In genomic region chr17:28061472-28061871, GRCm38 (mm10) we compare ENCODE assay signal across 8 mouse cellular contexts. TPM values are rescaled to one million over a fixed set of nuclear protein-coding genes. Genes with fewer than 3 reads are reported as not detected.
DNase-seq lines count a peak whose midpoint lies in the region; ATAC-seq and TF ChIP-seq lines count a peak whose summit lies in the region.

No protein-coding gene starts in this region.

- WGBS in thymus, adult 2 months = 92% methylated on average over 7 of the region's 7 CpGs
- 55% methylated on average over 7 of the region's 7 CpGs for WGBS in forebrain, embryonic 15.5 days
- WGBS in lung, embryonic 14.5 days = 49% methylated on average over 7 of the region's 7 CpGs

- no peaks in the 10 kb centered on the region for H3K9me3 ChIP-seq in forebrain, embryonic 15.5 days
- H3K9me3 ChIP-seq in lung, embryonic 14.5 days (ENCODE audit: low read depth, low read length) = no peaks in the 10 kb centered on the region

- H3K27me3 ChIP-seq in thymus, adult 2 months (ENCODE audit: control insufficient read depth, insufficient read depth, low read length) = no peaks in the 10 kb centered on the region
- no peaks in the 10 kb centered on the region for H3K27me3 ChIP-seq in forebrain, embryonic 15.5 days
- H3K27me3 ChIP-seq in lung, embryonic 14.5 days (ENCODE audit: insufficient read depth, low read length) = no peaks in the 10 kb centered on the region
- no peaks in the 10 kb centered on the region for H3K27me3 ChIP-seq in splenic B cell, adult 2 months (ENCODE audit: control insufficient read depth, insufficient read depth, low read length, poor library complexity, severe bottlenecking)

- H3K4me2 ChIP-seq in forebrain, embryonic 15.5 days (replicated peaks) = no peak overlapping the region
- no peak overlapping the region for H3K4me2 ChIP-seq in lung, embryonic 14.5 days

- H3K4me3 ChIP-seq in thymus, adult 2 months (ENCODE audit: control insufficient read depth, insufficient read depth, low read length) = no peak overlapping the region
- no peak overlapping the region for H3K4me3 ChIP-seq in forebrain, embryonic 15.5 days
- H3K4me3 ChIP-seq in lung, embryonic 14.5 days (ENCODE audit: low read depth, low read length) = no peak overlapping the region

- H3K27ac ChIP-seq in thymus, adult 2 months (ENCODE audit: control insufficient read depth, insufficient read depth, low read length) = no peak overlapping the region
- no peak overlapping the region for H3K27ac ChIP-seq in forebrain, embryonic 15.5 days (replicated peaks)
- H3K27ac ChIP-seq in lung, embryonic 14.5 days (ENCODE audit: low read depth) = no peak overlapping the region

- H3K36me3 ChIP-seq in thymus, adult 2 months (ENCODE audit: control insufficient read depth, insufficient read depth, low read length) = peaks cover 10% of the 10 kb centered on the region
- H3K36me3 ChIP-seq in forebrain, embryonic 15.5 days = peaks cover 19% of the 10 kb centered on the region
- peaks cover 53% of the 10 kb centered on the region for H3K36me3 ChIP-seq in lung, embryonic 14.5 days (ENCODE audit: insufficient read depth)
- no peaks in the 10 kb centered on the region for H3K36me3 ChIP-seq in splenic B cell, adult 2 months (ENCODE audit: control insufficient read depth, insufficient read depth, low read length, poor library complexity, severe bottlenecking)

- no peak for TF ChIP-seq POLR2A in thymus, adult 2 months (IDR thresholded peaks at IDR 0.05; ENCODE audit: control insufficient read depth, extremely low read depth, insufficient read depth, low read length, poor library complexity)

- 0 out of 2 replicates have a peak, but pooled peaks have one; percentile 63 for ATAC-seq in forebrain, embryonic 15.5 days (replicated peaks)
- no peak for ATAC-seq in lung, embryonic 14.5 days (ENCODE audit: insufficient read depth)

- no peaks in the 10 kb centered on the region for H3K4me1 ChIP-seq in thymus, adult 2 months (replicated peaks; ENCODE audit: control insufficient read depth, insufficient read depth, low read length)
- H3K4me1 ChIP-seq in forebrain, embryonic 15.5 days = 0 out of 2 replicates have a peak, but pooled peaks cover 9% of the 10 kb centered on the region
- no peaks in the 10 kb centered on the region for H3K4me1 ChIP-seq in lung, embryonic 14.5 days (ENCODE audit: insufficient read depth)

- no peak for TF ChIP-seq CTCF in thymus, adult 2 months (IDR thresholded peaks at IDR 0.05; ENCODE audit: borderline replicate concordance, control insufficient read depth, extremely low read depth, insufficient read depth, low read length, poor library complexity)
- peak; percentile 79 for TF ChIP-seq CTCF in lung, embryonic 14.5 days (IDR thresholded peaks at IDR 0.05; ENCODE audit: low read depth)

- H3K9ac ChIP-seq in forebrain, embryonic 15.5 days (replicated peaks) = no peak overlapping the region
- H3K9ac ChIP-seq in lung, embryonic 14.5 days = no peak overlapping the region

- DNase-seq in frontal cortex, postnatal 36 days (ENCODE audit: low spot score in 2 of 2) = peak; percentile 42 to 48
- DNase-seq in frontal cortex, postnatal 25 days (ENCODE audit: low spot score in 2 of 2) = no peak
- peak; percentile 14 for DNase-seq in thymus, adult 2 months
- DNase-seq in thymus, adult 18-20 months = no peak
- peak; percentile 70 for DNase-seq in lung, embryonic 14.5 days
- peak; percentile 25 for DNase-seq in splenic B cell, adult 2 months (ENCODE audit: low read depth, low spot score)
- no peak for DNase-seq in ovary, adult 18-20 months (ENCODE audit: low spot score)

RNA-seq across cellular contexts. Expression of gene Tcp11, which starts 19.0 kb away (rescaled TPM):
- polyA plus RNA-seq in thymus, adult 2 months (2012; rRNA removed) = 3.3 and 5.0 TPM in 2 replicates
- polyA plus RNA-seq in forebrain, embryonic 15.5 days (2015; fragmentation: Nextera tagmentation; extraction: Ambion mirVana) = 1.7 and 1.8 TPM in 2 replicates
- 1.6 and 2.0 TPM in 2 replicates for polyA plus RNA-seq in lung, embryonic 14.5 days (2014; fragmentation: Nextera tagmentation; extraction: Ambion mirVana)

Comparison
In these comparisons a context has a peak if more than half of its experiments do, and no peak if none do; other contexts are left out.
1. DNase-seq: peak in frontal cortex, postnatal 36 days (2 of 2), thymus, adult 2 months (single experiment), lung, embryonic 14.5 days (single experiment) and splenic B cell, adult 2 months (single experiment); none in frontal cortex, postnatal 25 days (0 of 2), thymus, adult 18-20 months (0 of 2) and ovary, adult 18-20 months (single experiment).